Mouse (Mus musculus): ENCODE data around the gene Pf4. TPM values are rescaled to one million over a fixed set of nuclear protein-coding genes. Genes with fewer than 3 reads are reported as not detected.

Gene Pf4
- polyA plus RNA-seq, 1 experiment from 2014 or later = 55.5 TPM

GRCm38 (mm10) chr5:90763912-90764665 is 8.1 kb upstream of the Pf4 start:
- Histone ChIP-seq H3K9me3 (no peaks in the 10 kb centered on the region), H3K36me3 (no peaks in the 10 kb centered on the region), H3K27ac (no peak overlapping the region), H3K27me3 (peaks cover 19% of the 10 kb centered on the region), H3K4me2 (no peak overlapping the region), H3K9ac (no peak overlapping the region), H3K4me3 (no peak overlapping the region), H3K4me1 (replicated peaks) (peaks cover 4% of the 10 kb centered on the region)
- ATAC-seq (ENCODE audit: low FRiP score) = no peak
- WGBS = 82% methylated on average over 12 of the region's 12 CpGs

- WGBS = 85% methylated on average over 8 of the region's 8 CpGs
- Histone ChIP-seq H3K9ac (no peak overlapping the region), H3K4me2 (no peak overlapping the region), H3K4me3 (no peak overlapping the region), H3K27ac (no peak overlapping the region), H3K27me3 (0 out of 2 replicates have a peak, but pooled peaks cover 8% of the 10 kb centered on the region), H3K36me3 (no peaks in the 10 kb centered on the region), H3K4me1 (replicated peaks) (no peaks in the 10 kb centered on the region), H3K9me3 (no peaks in the 10 kb centered on the region)
- no peak for ATAC-seq (ENCODE audit: low FRiP score)
Observed at GRCm38 (mm10) chr5:90765821-90766606, 6.2 kb upstream of the Pf4 start.

GRCm38 (mm10) chr5:90768218-90768617 is 4.0 kb upstream of the Pf4 start, which contains the start of gene Ppbp:
TSS of gene Ppbp (plus strand) at chr5:90768518.
- Histone ChIP-seq H3K9ac (no peak within 1 kb of the TSS), H3K4me3 (no peak within 1 kb of the TSS), H3K36me3 (no peaks in the 10 kb centered on the region), H3K27ac (no peak within 1 kb of the TSS), H3K4me2 (no peak within 1 kb of the TSS), H3K27me3 (no peaks in the 10 kb centered on the region), H3K4me1 (replicated peaks) (no peaks in the 10 kb centered on the region), H3K9me3 (no peaks in the 10 kb centered on the region)
- 73% methylated on average over 3 of the region's 3 CpGs for WGBS
- no peak for ATAC-seq (ENCODE audit: low FRiP score)

- Histone ChIP-seq H3K36me3 (no peaks in the 10 kb centered on the region), H3K4me1 (replicated peaks) (no peaks in the 10 kb centered on the region), H3K4me3 (no peak overlapping the region), H3K27ac (no peak overlapping the region), H3K27me3 (no peaks in the 10 kb centered on the region), H3K9me3 (no peaks in the 10 kb centered on the region), H3K4me2 (no peak overlapping the region), H3K9ac (no peak overlapping the region)
- ATAC-seq (ENCODE audit: low FRiP score) = no peak
- 85% methylated on average over 3 of the region's 3 CpGs for WGBS
Observed at GRCm38 (mm10) chr5:90771369-90771768, 866 bp upstream of the Pf4 start.

- H3K27ac ChIP-seq = no peak overlapping the region
- no peak overlapping the region for H3K4me3 ChIP-seq
- no peaks in the 10 kb centered on the region for H3K9me3 ChIP-seq
- H3K9ac ChIP-seq = no peak overlapping the region
- H3K36me3 ChIP-seq = no peaks in the 10 kb centered on the region
- no peak for ATAC-seq (ENCODE audit: low FRiP score)
- no peaks in the 10 kb centered on the region for H3K27me3 ChIP-seq
- no peaks in the 10 kb centered on the region for H3K4me1 ChIP-seq (replicated peaks)
- H3K4me2 ChIP-seq = no peak overlapping the region
- 97% methylated on average over 5 of the region's 5 CpGs for WGBS
Observed at GRCm38 (mm10) chr5:90775562-90775961, 3.3 kb downstream of the Pf4 start.

GRCm38 (mm10) chr5:90777621-90778020 is 5.4 kb downstream of the Pf4 start:
- H3K27ac ChIP-seq = no peak overlapping the region
- no peaks in the 10 kb centered on the region for H3K9me3 ChIP-seq
- no peak for ATAC-seq (ENCODE audit: low FRiP score)
- no peak overlapping the region for H3K4me2 ChIP-seq
- no peaks in the 10 kb centered on the region for H3K36me3 ChIP-seq
- no peak overlapping the region for H3K4me3 ChIP-seq
- no peak overlapping the region for H3K9ac ChIP-seq
- WGBS = 75% methylated on average over 10 of the region's 10 CpGs
- no peaks in the 10 kb centered on the region for H3K27me3 ChIP-seq
- no peaks in the 10 kb centered on the region for H3K4me1 ChIP-seq (replicated peaks)

GRCm38 (mm10) chr5:90778856-90779255 is 6.6 kb downstream of the Pf4 start:
- H3K36me3 ChIP-seq = no peaks in the 10 kb centered on the region
- H3K9ac ChIP-seq = no peak overlapping the region
- H3K4me1 ChIP-seq (replicated peaks) = no peaks in the 10 kb centered on the region
- H3K27me3 ChIP-seq = no peaks in the 10 kb centered on the region
- WGBS = 86% methylated on average over 6 of the region's 6 CpGs
- no peak for ATAC-seq (ENCODE audit: low FRiP score)
- no peak overlapping the region for H3K4me3 ChIP-seq
- no peak overlapping the region for H3K4me2 ChIP-seq
- no peaks in the 10 kb centered on the region for H3K9me3 ChIP-seq
- no peak overlapping the region for H3K27ac ChIP-seq

GRCm38 (mm10) chr5:90783697-90784096 is 11.5 kb downstream of the Pf4 start:
- Histone ChIP-seq H3K4me2 (no peak overlapping the region), H3K36me3 (no peaks in the 10 kb centered on the region), H3K27me3 (peaks cover 4% of the 10 kb centered on the region; the same call in 1 of the 2 replicates), H3K9me3 (no peaks in the 10 kb centered on the region), H3K27ac (no peak overlapping the region), H3K4me1 (replicated peaks) (peaks cover 8% of the 10 kb centered on the region), H3K9ac (no peak overlapping the region), H3K4me3 (no peak overlapping the region)
- 84% methylated on average over 3 of the region's 3 CpGs for WGBS
- no peak for ATAC-seq (ENCODE audit: low FRiP score)

GRCm38 (mm10) chr5:90785659-90786588 is 13.7 kb downstream of the Pf4 start, which contains the start of gene Cxcl3:
TSS of gene Cxcl3 (plus strand) at chr5:90786103.
- H3K9me3 ChIP-seq = no peaks in the 10 kb centered on the region
- peak within 1 kb of the TSS; percentile 39 for H3K4me3 ChIP-seq
- H3K4me2 ChIP-seq = peak within 1 kb of the TSS; percentile 73
- peaks cover 8% of the 10 kb centered on the region for H3K4me1 ChIP-seq (replicated peaks)
- peaks cover 4% of the 10 kb centered on the region; the same call in 1 of the 2 replicates for H3K27me3 ChIP-seq
- peak within 1 kb of the TSS; percentile 51; the same call in 1 of the 2 replicates for H3K9ac ChIP-seq
- 18% methylated on average over 26 of the region's 26 CpGs for WGBS
- ATAC-seq (ENCODE audit: low FRiP score) = peak; percentile 91
- H3K36me3 ChIP-seq = no peaks in the 10 kb centered on the region
- no peak within 1 kb of the TSS for H3K27ac ChIP-seq

- no peak for ATAC-seq (ENCODE audit: low FRiP score)
- Histone ChIP-seq H3K4me3 (no peak overlapping the region), H3K27me3 (peaks cover 4% of the 10 kb centered on the region; the same call in 1 of the 2 replicates), H3K9me3 (no peaks in the 10 kb centered on the region), H3K27ac (no peak overlapping the region), H3K36me3 (no peaks in the 10 kb centered on the region), H3K9ac (no peak overlapping the region), H3K4me2 (no peak overlapping the region), H3K4me1 (replicated peaks) (peaks cover 8% of the 10 kb centered on the region)
- WGBS = 79% methylated on average over 4 of the region's 4 CpGs
Observed at GRCm38 (mm10) chr5:90788114-90788513, 15.9 kb downstream of the Pf4 start.

GRCm38 (mm10) chr5:90789306-90790073 is 17.3 kb downstream of the Pf4 start:
- H3K9me3 ChIP-seq = no peaks in the 10 kb centered on the region
- peaks cover 8% of the 10 kb centered on the region for H3K4me1 ChIP-seq (replicated peaks)
- H3K4me3 ChIP-seq = no peak overlapping the region
- WGBS = 88% methylated on average over 11 of the region's 11 CpGs
- H3K4me2 ChIP-seq = no peak overlapping the region
- H3K36me3 ChIP-seq = no peaks in the 10 kb centered on the region
- H3K27ac ChIP-seq = no peak overlapping the region
- no peak for ATAC-seq (ENCODE audit: low FRiP score)
- peaks cover 4% of the 10 kb centered on the region; the same call in 1 of the 2 replicates for H3K27me3 ChIP-seq
- H3K9ac ChIP-seq = no peak overlapping the region

All from hindbrain, embryonic 13.5 days (tissue).